Mouse (Mus musculus): ENCODE results near the gene Gpr165.

Gene Gpr165

DNA sequence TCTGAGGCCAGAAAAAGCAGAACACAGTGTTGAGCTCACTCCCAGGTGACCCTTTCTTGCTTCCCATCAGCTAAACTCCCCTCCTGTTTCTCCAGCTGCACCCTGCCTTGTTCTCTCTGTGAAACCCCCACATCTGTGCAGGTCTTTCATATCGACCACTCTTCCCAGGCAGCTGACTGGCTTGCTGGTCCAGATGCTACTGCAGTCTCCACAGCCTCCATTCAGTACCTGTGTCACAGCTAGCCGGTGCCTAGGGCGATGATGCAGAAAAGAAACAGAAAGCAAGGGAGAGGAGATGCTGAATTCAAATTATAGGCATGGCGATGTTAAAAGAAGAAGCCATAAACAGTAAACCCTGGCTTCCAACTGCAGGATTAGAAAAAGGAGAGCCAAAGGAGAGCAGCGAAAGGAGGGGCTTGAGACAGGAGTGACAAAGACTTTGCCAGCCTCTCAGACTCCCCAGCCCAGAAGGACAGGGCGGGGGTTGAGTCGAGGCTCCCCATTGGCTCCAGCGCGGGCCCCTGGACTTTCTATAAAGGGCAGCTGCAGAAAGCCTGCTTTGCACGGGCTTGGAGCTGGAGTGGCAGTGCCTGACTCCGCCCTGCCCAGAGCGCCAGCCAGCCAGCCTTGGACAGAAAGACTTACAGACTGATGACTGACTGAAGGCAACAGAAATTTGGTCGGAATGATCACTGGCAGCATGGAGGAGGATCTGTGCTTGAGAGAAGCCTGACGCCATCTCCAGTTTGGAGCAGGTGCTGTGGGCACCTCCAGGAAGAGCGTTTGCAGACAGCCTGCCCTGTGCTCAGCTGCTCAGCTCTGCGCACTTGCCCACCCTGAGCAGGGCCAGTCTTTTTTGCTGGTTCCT is at the start of gene Gpr165:
Gene Gpr165, plus strand, starts transcription at position 535 of the 868 bp plus-strand sequence.
- DNase-seq (ENCODE audit: low read depth), result no peak

DNA sequence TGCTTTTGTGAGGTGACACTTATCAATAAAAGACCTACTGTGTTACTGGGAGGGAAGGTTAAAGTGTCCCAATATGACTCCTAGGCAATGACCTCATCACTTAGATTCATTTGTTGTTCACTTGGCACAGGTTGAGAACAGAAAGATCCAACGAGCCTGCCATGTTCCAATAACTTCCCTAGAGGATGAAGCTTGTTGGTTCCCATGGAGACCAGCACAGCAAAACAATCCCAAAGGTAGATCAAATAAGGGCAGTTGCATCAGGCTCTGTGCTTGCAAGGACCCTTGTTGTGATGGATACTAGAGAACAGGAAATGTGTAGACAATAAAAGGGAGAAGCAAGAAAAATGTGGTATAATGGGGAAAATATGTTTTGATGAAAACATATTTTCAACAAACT is 38.4 kb upstream of the Gpr165 start:
- no peak for DNase-seq (ENCODE audit: low read depth)
